ENCODE assay signal across 8 mouse cellular contexts in the genomic region with DNA sequence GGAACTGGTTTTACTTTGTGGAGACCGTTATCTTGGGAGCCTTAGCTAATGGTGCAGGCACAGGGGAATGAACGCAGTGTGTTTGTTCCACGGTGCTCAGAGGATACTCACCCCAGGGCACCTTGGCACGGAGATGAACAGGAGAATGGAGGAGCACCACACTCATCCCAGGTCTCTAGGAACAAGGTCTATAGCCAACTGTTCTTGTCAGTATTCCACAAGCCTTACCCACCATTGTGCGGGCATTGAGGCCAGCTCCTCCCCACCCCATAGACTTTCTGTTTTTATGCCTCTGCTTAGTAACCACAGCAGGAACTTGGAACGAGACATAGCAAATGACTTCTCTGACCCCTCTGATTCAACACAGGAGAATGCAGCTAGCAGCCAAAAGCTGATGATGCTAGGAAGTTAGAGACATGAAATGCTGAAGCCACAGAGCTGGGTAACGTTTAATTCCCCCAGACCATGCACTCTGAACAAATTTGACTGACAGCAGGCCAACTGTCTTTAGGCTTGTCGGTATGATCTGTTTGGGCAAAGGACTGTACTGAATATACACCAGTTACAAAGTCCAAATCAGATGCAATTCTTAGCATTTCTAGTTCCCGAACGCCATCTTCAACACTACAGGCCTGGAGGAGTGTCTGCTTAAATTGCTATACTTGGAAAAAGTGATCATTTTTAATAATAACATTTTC.
DNase-seq lines count a peak whose midpoint lies in the region; ATAC-seq lines count a peak whose summit lies in the region.

No protein-coding gene starts in this region.

- H3K27ac ChIP-seq in neural tube, embryonic 14.5 days (ENCODE audit: low read depth, low read length), result no peak overlapping the region

- H3K9ac ChIP-seq in neural tube, embryonic 14.5 days (replicated peaks; ENCODE audit: low read depth, low read length), result no peak overlapping the region

- H3K4me1 ChIP-seq in neural tube, embryonic 14.5 days (ENCODE audit: control insufficient read depth, insufficient read depth, low read length), result peaks cover 9% of the 10 kb centered on the region; the same call in 1 of the 2 replicates

- no peaks in the 10 kb centered on the region for H3K36me3 ChIP-seq in neural tube, embryonic 14.5 days (ENCODE audit: control insufficient read depth, insufficient read depth, low read length)

- no peaks in the 10 kb centered on the region for H3K27me3 ChIP-seq in neural tube, embryonic 14.5 days (ENCODE audit: control insufficient read depth, insufficient read depth, low read length)

- peak; percentile 35; the same call in 1 of the 2 replicates for ATAC-seq in neural tube, embryonic 14.5 days (ENCODE audit: low read depth)

- H3K9me3 ChIP-seq in neural tube, embryonic 14.5 days (ENCODE audit: control insufficient read depth, low read length), result no peaks in the 10 kb centered on the region

- peak; percentile 48 to 69 for DNase-seq in adrenal gland, adult (ENCODE audit: inconsistent age in 2 of 2, low spot score in 1 of 2)
- no peak for DNase-seq in adrenal gland, postnatal 4 days (ENCODE audit: low spot score in 2 of 2)
- peak; percentile 60 for DNase-seq in adrenal gland, adult 2 months
- DNase-seq in heart, adult 8-10 months (ENCODE audit: low spot score), result peak; percentile 63
- DNase-seq in kidney, postnatal 4 days, result peak; percentile 15 to 34
- no peak for DNase-seq in right cerebral cortex, postnatal 4 days
- no peak for DNase-seq in right cerebral cortex, adult 18-20 months

- no peak overlapping the region for H3K4me3 ChIP-seq in neural tube, embryonic 14.5 days (ENCODE audit: low read depth, low read length)

- H3K4me2 ChIP-seq in neural tube, embryonic 14.5 days (ENCODE audit: low read depth, low read length), result no peak overlapping the region

- WGBS in neural tube, embryonic 14.5 days, result 51% methylated on average over 10 of the region's 10 CpGs

Comparison
In these comparisons a context has a peak if more than half of its experiments do, and no peak if none do; other contexts are left out.
1. DNase-seq: peak in adrenal gland, adult (2 of 2), adrenal gland, adult 2 months (single experiment), heart, adult 8-10 months (single experiment) and kidney, postnatal 4 days (2 of 2); none in adrenal gland, postnatal 4 days (0 of 2), right cerebral cortex, postnatal 4 days (single experiment) and right cerebral cortex, adult 18-20 months (single experiment).